Mouse (Mus musculus) megakaryocyte-erythroid progenitor cell, adult 5 weeks (primary cell): Measurements from ENCODE around the gene Nt5m. TPM values are rescaled to one million over a fixed set of nuclear protein-coding genes. Genes with fewer than 3 reads are reported as not detected.

ENCODE experiments used
- polyA plus RNA-seq: library from polyadenylated mRNA; stranded (reverse); fragments of >175 nt; gene quantifications from 2 replicates; pipeline ENCODE4 v1.2.3, GENCODE M21; 2012

Nt5m gene
- 14.7 and 17.8 TPM in 2 replicates for polyA plus RNA-seq

GRCm38 (mm10) chr11:59839008-59839458 lies at the start of gene Nt5m:
Gene Nt5m (plus strand): TSS chr11:59839447.

GRCm38 (mm10) chr11:59809670-59810474 lies 29.4 kb upstream of the Nt5m start, which contains the start of gene Flcn:
Gene Flcn (minus strand): TSS chr11:59810016.

GRCm38 (mm10) chr11:59839459-59840126 lies 346 bp downstream of the Nt5m start, which contains the start of gene Cops3:
Gene Cops3 (minus strand): TSS chr11:59839838.

Other genes starting within 250 kb of the Nt5m start
- not detected in 2 replicates for gene Olfr223, start 246.2 kb upstream of the Nt5m start, polyA plus RNA-seq
- 64.6 and 83.2 TPM in 2 replicates for gene Mprip, start 178.1 kb upstream of the Nt5m start, polyA plus RNA-seq
- gene Pld6, start 51.8 kb upstream of the Nt5m start, polyA plus RNA-seq = 4.1 and 4.4 TPM in 2 replicates
- gene Flcn, start 29.4 kb upstream of the Nt5m start, polyA plus RNA-seq = 22.4 and 27.6 TPM in 2 replicates
- gene Cops3, start 391 bp downstream of the Nt5m start, polyA plus RNA-seq = 10.3 and 13.3 TPM in 2 replicates
- gene Med9, start 108.8 kb downstream of the Nt5m start, polyA plus RNA-seq = 47.5 and 51.4 TPM in 2 replicates
- gene Rasd1, start 125.5 kb downstream of the Nt5m start, polyA plus RNA-seq = 1.9 and 2.1 TPM in 2 replicates
- gene Pemt, start 207.0 kb downstream of the Nt5m start, polyA plus RNA-seq = 13.1 and 15.7 TPM in 2 replicates